Comparison of ENCODE assay signal across 20 mouse cellular contexts in genomic region chr17:83595966-83596365, GRCm38 (mm10). TPM values are rescaled to one million over a fixed set of nuclear protein-coding genes. Genes with fewer than 3 reads are reported as not detected.
"Had no signal": no experiment of that assay in that cellular context is flagged by ENCODE, and none has a peak within 500 bp of the region (broad histone marks: within the 10 kb centered on the region; RNA-seq: fewer than 3 reads in every experiment).

No protein-coding gene starts in this region.

- H3K9ac ChIP-seq: lung, embryonic 15.5 days; midbrain, embryonic 15.5 days; neural tube, embryonic 12.5 days had no signal

- H3K36me3 ChIP-seq: lung, embryonic 15.5 days; midbrain, embryonic 15.5 days; neural tube, embryonic 12.5 days had no signal

- H3K4me1 ChIP-seq: lung, embryonic 15.5 days; midbrain, embryonic 15.5 days; neural tube, embryonic 12.5 days had no signal

- DNase-seq: kidney, adult 11 months; kidney, postnatal 10 days; kidney, postnatal 4 days; left cerebral cortex, postnatal 4 days; lung, postnatal 14 days; right cerebral cortex, postnatal 4 days; spleen, adult 18-20 months; thymus, postnatal 4 days had no signal

- ATAC-seq: midbrain, embryonic 15.5 days had no signal

- H3K4me2 ChIP-seq: liver, embryonic 11.5 days; lung, embryonic 15.5 days; midbrain, embryonic 11.5 days; midbrain, embryonic 15.5 days; neural tube, embryonic 12.5 days had no signal

- H3K27ac ChIP-seq: lung, embryonic 15.5 days; macrophage; midbrain, embryonic 15.5 days; neural tube, embryonic 12.5 days had no signal

- H3K27me3 ChIP-seq: lung, embryonic 15.5 days; midbrain, embryonic 15.5 days; neural tube, embryonic 12.5 days had no signal

- H3K4me3 ChIP-seq: lung, embryonic 15.5 days; megakaryocyte, embryonic 14.5 days; midbrain, embryonic 15.5 days; neural tube, embryonic 12.5 days had no signal

- H3K9me3 ChIP-seq: lung, embryonic 15.5 days; midbrain, embryonic 15.5 days; neural tube, embryonic 12.5 days had no signal

RNA-seq across cellular contexts. Expression of gene Kcng3, which starts 35.7 kb away (rescaled TPM):
- total RNA-seq: monocyte, adult 5-6 weeks; neutrophil, adult 5-6 weeks had no signal
- polyA plus RNA-seq: intestine, embryonic 14.5 days; kidney, embryonic 14.5 days; lung, embryonic 15.5 days; macrophage; midbrain, embryonic 11.5 days; neural tube, embryonic 12.5 days; stomach, embryonic 14.5 days had no signal
